Mouse (Mus musculus) heart, postnatal 14 days (tissue): ENCODE results near the gene Ift52. TPM values are rescaled to one million over a fixed set of nuclear protein-coding genes. Genes with fewer than 3 reads are reported as not detected.
"Not testable (repeated sequence)": the region's sequence is repeated elsewhere in the genome, so short reads cannot be mapped to it uniquely, and the experiment has no call there.

Experiments used
- DNase-seq, 2 experiments: peaks; one replicate each; pipeline ENCODE4 v3.0.0; 2021 to 2022
- intact Hi-C: fragments of 180-260 bp; cut with DNase I; formaldehyde crosslinking; loops from one replicate; pipeline ENCODE4 v1.15.1; 2025
- total RNA-seq, 2 experiments: library from RNA; stranded (reverse); gene quantifications; 2 replicates each; pipeline ENCODE4 v1.2.3; 2021

The Ift52 gene
- total RNA-seq, 2 experiments from 2014 or later: 21.6 to 21.7 TPM

GRCm38 (mm10) chr2:163001071-163001470, 16.1 kb upstream of the Ift52 start:
- intact Hi-C loops: no loop called here
- no peak for DNase-seq

- intact Hi-C loops: no loop called here
- DNase-seq: no peak
Measured at GRCm38 (mm10) chr2:163007299-163007698, 9.9 kb upstream of the Ift52 start.

- no peak for DNase-seq
- intact Hi-C loops: no loop called here
Measured at GRCm38 (mm10) chr2:163031289-163031688, 14.1 kb downstream of the Ift52 start.

GRCm38 (mm10) chr2:163031757-163032156, 14.6 kb downstream of the Ift52 start:
- intact Hi-C loops: no loop called here
- no peak for DNase-seq

- intact Hi-C loops: no loop called here
- DNase-seq: no peak
Measured at GRCm38 (mm10) chr2:163032622-163033021, 15.5 kb downstream of the Ift52 start.

- DNase-seq: no peak
- intact Hi-C loops: no loop called here
Measured at GRCm38 (mm10) chr2:163039940-163040339, 22.8 kb downstream of the Ift52 start.

- intact Hi-C loops: loop anchor here (2.0 to 5.0 kb wide), 2 partner anchors 281 to 354 kb away; no protein-coding TSS in a partner anchor
- peak; percentile 69 to 84 for DNase-seq
Measured at GRCm38 (mm10) chr2:163048125-163048524, 31.0 kb downstream of the Ift52 start.

- DNase-seq: no peak
- intact Hi-C loops: loop anchor here (2.0 to 5.0 kb wide), 2 partner anchors 280 to 353 kb away; no protein-coding TSS in a partner anchor
Measured at GRCm38 (mm10) chr2:163049116-163049515, 32.0 kb downstream of the Ift52 start.

GRCm38 (mm10) chr2:163051691-163052090, 34.5 kb downstream of the Ift52 start:
- intact Hi-C loops: no loop called here

GRCm38 (mm10) chr2:163052101-163052500, 34.9 kb downstream of the Ift52 start:
- no peak for DNase-seq
- intact Hi-C loops: no loop called here

More at GRCm38 (mm10) chr2:163051691-163052090, 34.5 kb downstream of the Ift52 start:
- no peak for DNase-seq

GRCm38 (mm10) chr2:163052826-163053225, 35.7 kb downstream of the Ift52 start:
- intact Hi-C loops: no loop called here
- DNase-seq: no peak

GRCm38 (mm10) chr2:163054335-163054840, 37.2 kb downstream of the Ift52 start, which contains the start of gene Mybl2:
TSS of gene Mybl2 (plus strand) at chr2:163054687.
- DNase-seq: peak; percentile 92 to 94
- intact Hi-C loops: no loop called here

- intact Hi-C loops: no loop called here
- DNase-seq: peak; percentile 5 to 23
Measured at GRCm38 (mm10) chr2:163054891-163055494, 37.8 kb downstream of the Ift52 start.

GRCm38 (mm10) chr2:163055715-163056114, 38.6 kb downstream of the Ift52 start:
- no peak for DNase-seq
- intact Hi-C loops: no loop called here

- intact Hi-C loops: no loop called here
- DNase-seq: no peak
Measured at GRCm38 (mm10) chr2:163056584-163056983, 39.4 kb downstream of the Ift52 start.

GRCm38 (mm10) chr2:163058981-163059380, 41.8 kb downstream of the Ift52 start:
- intact Hi-C loops, DNase-seq: not testable (repeated sequence)

- no peak for DNase-seq
- intact Hi-C loops: no loop called here
Measured at GRCm38 (mm10) chr2:163060630-163061029, 43.5 kb downstream of the Ift52 start.

- no peak for DNase-seq
- intact Hi-C loops: no loop called here
Measured at GRCm38 (mm10) chr2:163061203-163062118, 44.3 kb downstream of the Ift52 start.

GRCm38 (mm10) chr2:163062119-163062508, 45.0 kb downstream of the Ift52 start:
- DNase-seq: no peak
- intact Hi-C loops: no loop called here

- DNase-seq: no peak
- intact Hi-C loops: no loop called here
Measured at GRCm38 (mm10) chr2:163066326-163066725, 49.2 kb downstream of the Ift52 start.

- intact Hi-C loops: no loop called here
Measured at GRCm38 (mm10) chr2:163067233-163067632, 50.1 kb downstream of the Ift52 start.

More at GRCm38 (mm10) chr2:163067233-163067632, 50.1 kb downstream of the Ift52 start:
- DNase-seq: no peak
